ENCODE assay signal across 25 mouse cellular contexts in the genomic region with DNA sequence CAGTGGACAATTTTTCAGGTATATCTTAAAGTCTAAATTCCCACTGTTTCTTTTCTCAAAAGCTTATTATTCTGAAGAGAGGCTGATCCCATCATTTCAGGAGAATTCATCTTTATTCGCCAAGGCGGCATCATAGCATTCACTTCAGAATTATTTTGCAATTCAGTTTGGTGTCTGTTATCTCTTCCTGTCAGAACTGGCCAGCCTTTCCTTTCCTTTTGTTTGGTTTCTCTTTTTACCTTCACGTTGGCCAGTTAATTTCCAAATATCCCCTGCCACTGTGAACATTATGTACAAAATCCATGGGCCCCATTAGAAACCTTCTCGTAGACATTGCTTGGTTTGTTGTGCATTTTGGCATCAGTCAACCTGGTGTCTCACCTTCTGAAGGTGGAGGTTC. TPM values are rescaled to one million over a fixed set of nuclear protein-coding genes. Genes with fewer than 3 reads are reported as not detected.
DNase-seq lines count a peak whose midpoint lies in the region; ATAC-seq and TF ChIP-seq lines count a peak whose summit lies in the region.
"Had no signal": no experiment of that assay in that cellular context is flagged by ENCODE, and none has a peak within 500 bp of the region (broad histone marks: within the 10 kb centered on the region; RNA-seq: fewer than 3 reads in every experiment).

No protein-coding gene starts in this region.

- peak overlapping the region; percentile 31; the same call in 1 of the 2 replicates for H3K9ac ChIP-seq in MEL (ENCODE audit: control insufficient read depth, low read depth, low read length, poor library complexity, severe bottlenecking)
- no peak overlapping the region for H3K9ac ChIP-seq in forebrain, embryonic 16.5 days (replicated peaks; ENCODE audit: low read depth, low read length)
- H3K9ac ChIP-seq: heart, embryonic 12.5 days; heart, embryonic 15.5 days; hindbrain, embryonic 14.5 days had no signal

- no peak for TF ChIP-seq CTCF in MEL (IDR thresholded peaks at IDR 0.05 in 2 of 3, conservative IDR thresholded peaks at IDR 0.05 in 1 of 3; ENCODE audit: control insufficient read depth in 1 of 3, insufficient read depth in 1 of 3, low read depth in 2 of 3, low read length in 3 of 3, poor library complexity in 1 of 3, severe bottlenecking in 1 of 3)

- H3K79me2 ChIP-seq in MEL (ENCODE audit: control insufficient read depth, insufficient read depth, low read length, poor library complexity) = no peaks in the 10 kb centered on the region

- peak; percentile 55 for ATAC-seq in granulocyte monocyte progenitor cell, adult 5-6 weeks (replicated peaks; ENCODE audit: poor library complexity, severe bottlenecking)
- no peak for ATAC-seq in forebrain, embryonic 16.5 days
- ATAC-seq: activated CD4-positive, CD25-positive, alpha-beta regulatory T cell, adult 4 months; forebrain, embryonic 14.5 days; intestine, postnatal 0 days had no signal

- 86% methylated on average over 4 of the region's 4 CpGs for WGBS in forebrain, embryonic 16.5 days

- peak overlapping the region; percentile 82 for H3K27ac ChIP-seq in MEL (ENCODE audit: control insufficient read depth, low read depth, low read length)
- no peak overlapping the region for H3K27ac ChIP-seq in forebrain, embryonic 16.5 days (ENCODE audit: low read length)
- H3K27ac ChIP-seq: heart, embryonic 15.5 days; hindbrain, embryonic 14.5 days had no signal

- H3K4me3 ChIP-seq in MEL (ENCODE audit: control insufficient read depth in 1 of 2, insufficient read depth in 1 of 2, low read depth in 2 of 2, low read length in 2 of 2) = peak overlapping the region in 1 of 2 experiments; percentile 31; a peak in 2 of 4 replicates
- peak overlapping the region; percentile 50 for H3K4me3 ChIP-seq in megakaryocyte, embryonic 14.5 days (replicated peaks)
- no peak overlapping the region for H3K4me3 ChIP-seq in forebrain, embryonic 16.5 days (replicated peaks; ENCODE audit: low read length)
- H3K4me3 ChIP-seq: heart, embryonic 12.5 days; heart, embryonic 15.5 days had no signal

- H3K27me3 ChIP-seq in MEL (ENCODE audit: control insufficient read depth in 1 of 2, insufficient read depth in 2 of 2, low read length in 2 of 2) = no peaks in the 10 kb centered on the region
- no peaks in the 10 kb centered on the region for H3K27me3 ChIP-seq in megakaryocyte, embryonic 14.5 days (replicated peaks)
- H3K27me3 ChIP-seq in forebrain, embryonic 16.5 days (replicated peaks; ENCODE audit: control insufficient read depth, insufficient read depth, low read length) = no peaks in the 10 kb centered on the region
- H3K27me3 ChIP-seq: heart, embryonic 12.5 days; heart, embryonic 15.5 days had no signal

- H3K4me2 ChIP-seq in forebrain, embryonic 16.5 days (ENCODE audit: low read length) = no peak overlapping the region
- H3K4me2 ChIP-seq: heart, embryonic 12.5 days; heart, embryonic 15.5 days; hindbrain, embryonic 14.5 days had no signal

- TF ChIP-seq POLR2A in MEL (IDR thresholded peaks at IDR 0.05; ENCODE audit: control insufficient read depth in 1 of 2, insufficient read depth in 1 of 2, low read depth in 1 of 2, low read length in 2 of 2, poor library complexity in 1 of 2) = no peak

- DNase-seq in 416B (ENCODE audit: low read depth) = peak; percentile 91
- peak; percentile 56 for DNase-seq in MEL (ENCODE audit: low read depth, low spot score)
- no peak for DNase-seq in ovary, postnatal 36 days (ENCODE audit: low spot score)
- no peak for DNase-seq in right cerebral cortex, adult 18-20 months
- DNase-seq: adrenal gland, adult 8-10 months; adrenal gland, postnatal 36 days; cerebellum, adult 18-20 months; cerebellum, adult 9-10 months; cerebellum, postnatal 36 days; gastrocnemius, postnatal 25 days; heart, postnatal 10 days; heart, postnatal 36 days; kidney, adult 2 months had no signal

- peaks cover 44 to 50% of the 10 kb centered on the region in 2 experiments for H3K4me1 ChIP-seq in MEL (ENCODE audit: control insufficient read depth in 1 of 2, insufficient read depth in 2 of 2, low read length in 2 of 2)
- peaks cover 86% of the 10 kb centered on the region for H3K4me1 ChIP-seq in megakaryocyte, embryonic 14.5 days
- H3K4me1 ChIP-seq in forebrain, embryonic 16.5 days (replicated peaks; ENCODE audit: control insufficient read depth, insufficient read depth, low read length) = no peaks in the 10 kb centered on the region

- H3K9me3 ChIP-seq in MEL (replicated peaks; ENCODE audit: insufficient read depth, low read length) = no peaks in the 10 kb centered on the region
- no peaks in the 10 kb centered on the region for H3K9me3 ChIP-seq in megakaryocyte, embryonic 14.5 days
- H3K9me3 ChIP-seq in forebrain, embryonic 16.5 days (ENCODE audit: control insufficient read depth, low read length) = no peaks in the 10 kb centered on the region
- H3K9me3 ChIP-seq: heart, embryonic 12.5 days; heart, embryonic 15.5 days had no signal

- peaks cover 0 to 49% of the 10 kb centered on the region in 2 experiments; a peak in 2 of 4 replicates for H3K36me3 ChIP-seq in MEL (ENCODE audit: control insufficient read depth in 1 of 2, insufficient read depth in 2 of 2, low read length in 2 of 2)
- peaks cover 30% of the 10 kb centered on the region for H3K36me3 ChIP-seq in megakaryocyte, embryonic 14.5 days (replicated peaks; ENCODE audit: low read length)
- no peaks in the 10 kb centered on the region for H3K36me3 ChIP-seq in forebrain, embryonic 16.5 days (ENCODE audit: control insufficient read depth, insufficient read depth)
- H3K36me3 ChIP-seq: heart, embryonic 12.5 days; heart, embryonic 15.5 days had no signal

- TF ChIP-seq RAD21 in MEL (IDR thresholded peaks at IDR 0.05; ENCODE audit: low read depth, low read length) = no peak

- TF ChIP-seq EP300 in MEL (IDR thresholded peaks at IDR 0.05; ENCODE audit: low read depth in 1 of 2, low read length in 2 of 2) = peak; percentile 92 to 93

TF ChIP-seq in MEL, 35 proteins besides CTCF, POLR2A, EP300 and RAD21 (continues in another document):
- peak; percentile 87 for TF ChIP-seq TCF12 (IDR thresholded peaks at IDR 0.05; ENCODE audit: low read depth, low read length)
- no peak for TF ChIP-seq POLR2AphosphoS5 (IDR thresholded peaks at IDR 0.05; ENCODE audit: borderline replicate concordance, low read depth, low read length)
- TF ChIP-seq RCOR1 (IDR thresholded peaks at IDR 0.05; ENCODE audit: low read depth, low read length) = peak; percentile 60; the same call in 1 of the 2 replicates
- peak; percentile 32 for TF ChIP-seq MXI1 (IDR thresholded peaks at IDR 0.05; ENCODE audit: low read depth, low read length)
- TF ChIP-seq GATA1 (IDR thresholded peaks at IDR 0.05; ENCODE audit: low read depth, low read length) = peak; percentile 78
- TF ChIP-seq MAZ (IDR thresholded peaks at IDR 0.05; ENCODE audit: low read depth, low read length) = peak; percentile 31; the same call in 1 of the 2 replicates
- TF ChIP-seq MYC (IDR thresholded peaks at IDR 0.05; ENCODE audit: low read depth, low read length) = 0 out of 2 replicates have a peak, but pooled peaks have one; percentile 39
- TF ChIP-seq MAFK (IDR thresholded peaks at IDR 0.05; ENCODE audit: borderline replicate concordance, low read depth, low read length) = 0 out of 2 replicates have a peak, but pooled peaks have one; percentile 48
- no peak for TF ChIP-seq E2F4 (IDR thresholded peaks at IDR 0.05; ENCODE audit: borderline replicate concordance, low read depth, low read length)
- TF ChIP-seq TAL1 (IDR thresholded peaks at IDR 0.05; ENCODE audit: low read length) = peak; percentile 84
- peak; percentile 62 for TF ChIP-seq MYB (IDR thresholded peaks at IDR 0.05; ENCODE audit: low read depth, low read length)
- TF ChIP-seq ZNF384 (IDR thresholded peaks at IDR 0.05; ENCODE audit: low read depth, low read length) = no peak
- peak; percentile 46; the same call in 1 of the 2 replicates for TF ChIP-seq MAX (IDR thresholded peaks at IDR 0.05; ENCODE audit: low read length)
- peak; percentile 55 for TF ChIP-seq SIN3A (IDR thresholded peaks at IDR 0.05; ENCODE audit: low read length)
- TF ChIP-seq NRF1 (IDR thresholded peaks at IDR 0.05; ENCODE audit: insufficient read depth, low read depth, low read length, poor library complexity, severe bottlenecking) = no peak
- peak; percentile 53; the same call in 1 of the 2 replicates for TF ChIP-seq ETS1 (IDR thresholded peaks at IDR 0.05; ENCODE audit: low read depth, low read length)
- TF ChIP-seq MEF2A (IDR thresholded peaks at IDR 0.05; ENCODE audit: extremely low read depth, insufficient replicate concordance, low read depth, low read length, poor library complexity, severe bottlenecking) = no peak

RNA-seq across cellular contexts. Expression of a gene that starts 11.5 kb away (rescaled TPM):
- 0.81 TPM in 1 of 2 replicates, not detected in the other for total RNA-seq in MEL (2012; rRNA removed)
- polyA plus RNA-seq in MEL (2012; ENCODE audit: insufficient read depth in 1 of 2, insufficient read length in 2 of 2, low read depth in 1 of 2, low replicate concordance in 2 of 2, missing spikeins in 1 of 2) = under 1 TPM in 1 of 2 experiments, not detected in 1; 0.17 TPM
- total RNA-seq in granulocyte monocyte progenitor cell, adult 5-6 weeks (2014; fragmentation: Nextera tagmentation) = 5.2 and 9.5 TPM in 2 replicates
- 6.3 and 7.1 TPM in 2 replicates for total RNA-seq in granulocyte monocyte progenitor cell, adult 5-6 weeks (2017)
- polyA plus RNA-seq in megakaryocyte, embryonic 14.5 days (2012; ENCODE audit: insufficient read depth, low replicate concordance) = 1.4 TPM in 1 of 2 replicates, not detected in the other
- polyA plus RNA-seq in forebrain, embryonic 16.5 days (2015; fragmentation: Nextera tagmentation; extraction: Ambion mirVana) = not detected in 2 replicates
- total RNA-seq: adrenal gland, adult 8-10 months; adrenal gland, postnatal 36 days had no signal
- polyA plus RNA-seq: activated CD4-positive, CD25-positive, alpha-beta regulatory T cell, adult 4 months; forebrain, embryonic 11.5 days; forebrain, embryonic 14.5 days; hindbrain, embryonic 11.5 days; hindbrain, embryonic 14.5 days; intestine, embryonic 14.5 days had no signal

RNA-seq across cellular contexts. Expression of a gene that starts 22.0 kb away (rescaled TPM):
- 8.9 and 9.7 TPM in 2 replicates for total RNA-seq in MEL (2012; rRNA removed)
- 10 to 100 TPM; 39.3 to 49.4 TPM for polyA plus RNA-seq in MEL (2012; ENCODE audit: insufficient read depth in 1 of 2, insufficient read length in 2 of 2, low read depth in 1 of 2, low replicate concordance in 2 of 2, missing spikeins in 1 of 2)
- 92.7 and 99.0 TPM in 2 replicates for total RNA-seq in granulocyte monocyte progenitor cell, adult 5-6 weeks (2014; fragmentation: Nextera tagmentation)
- total RNA-seq in granulocyte monocyte progenitor cell, adult 5-6 weeks (2017) = 29.6 and 41.6 TPM in 2 replicates
- 23.0 and 25.1 TPM in 2 replicates for polyA plus RNA-seq in megakaryocyte, embryonic 14.5 days (2012; ENCODE audit: insufficient read depth, low replicate concordance)
- 4.8 and 5.7 TPM in 2 replicates for polyA plus RNA-seq in forebrain, embryonic 16.5 days (2015; fragmentation: Nextera tagmentation; extraction: Ambion mirVana)

RNA-seq across cellular contexts. Expression of a gene that starts 49.2 kb away (rescaled TPM):
- 2.0 and 2.2 TPM in 2 replicates for total RNA-seq in MEL (2012; rRNA removed)
- 1 to 10 TPM in 1 of 2 experiments, not detected in 1; 2.7 TPM for polyA plus RNA-seq in MEL (2012; ENCODE audit: insufficient read depth in 1 of 2, insufficient read length in 2 of 2, low read depth in 1 of 2, low replicate concordance in 2 of 2, missing spikeins in 1 of 2)
- 31.9 and 38.7 TPM in 2 replicates for total RNA-seq in granulocyte monocyte progenitor cell, adult 5-6 weeks (2014; fragmentation: Nextera tagmentation)
- total RNA-seq in granulocyte monocyte progenitor cell, adult 5-6 weeks (2017) = 18.2 and 26.1 TPM in 2 replicates
- polyA plus RNA-seq in megakaryocyte, embryonic 14.5 days (2012; ENCODE audit: insufficient read depth, low replicate concordance) = 1.2 and 1.3 TPM in 2 replicates
- 22.0 and 35.2 TPM in 2 replicates for polyA plus RNA-seq in forebrain, embryonic 16.5 days (2015; fragmentation: Nextera tagmentation; extraction: Ambion mirVana)

Comparison
In these comparisons a context has a peak if more than half of its experiments do, and no peak if none do; other contexts are left out.
1. DNase-seq: peak in 416B (single experiment) and MEL (single experiment); none in ovary, postnatal 36 days (single experiment) and right cerebral cortex, adult 18-20 months (single experiment).